Mouse (Mus musculus) T-helper 2 cell (primary cell): Measurements from ENCODE around the gene Ube2dnl2.

Experiments
- in situ Hi-C: fragments of 300-600 bp; cut with MboI, MseI; formaldehyde crosslinking; loops from one replicate; pipeline ENCODE4 v1.15.1; 2025; ENCODE audit warnings: high pct_unique_total_duplicates

The Ube2dnl2 gene

DNA sequence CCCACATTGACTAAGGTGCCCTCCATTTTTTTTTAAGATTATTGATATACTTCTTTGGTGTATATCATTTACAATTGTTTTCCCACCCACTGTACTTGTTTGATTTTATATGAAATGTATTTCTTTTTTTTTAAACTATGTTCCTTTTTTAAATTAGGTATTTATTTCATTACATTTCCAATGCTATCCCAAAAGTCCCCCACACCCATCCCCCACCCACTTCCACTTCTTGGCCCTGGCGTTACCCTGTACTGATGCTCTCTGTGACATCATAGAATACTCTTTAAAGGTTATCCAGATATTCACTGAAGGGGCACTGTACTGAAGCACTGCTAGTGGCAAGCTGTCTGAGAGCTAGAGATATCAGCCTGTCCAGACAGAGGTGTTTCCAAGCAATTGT, at the start of gene Ube2dnl2:
TSS of gene Ube2dnl2 (plus strand) at position 301 of the 400 bp plus-strand sequence.
- in situ Hi-C loops: no loop called here

DNA sequence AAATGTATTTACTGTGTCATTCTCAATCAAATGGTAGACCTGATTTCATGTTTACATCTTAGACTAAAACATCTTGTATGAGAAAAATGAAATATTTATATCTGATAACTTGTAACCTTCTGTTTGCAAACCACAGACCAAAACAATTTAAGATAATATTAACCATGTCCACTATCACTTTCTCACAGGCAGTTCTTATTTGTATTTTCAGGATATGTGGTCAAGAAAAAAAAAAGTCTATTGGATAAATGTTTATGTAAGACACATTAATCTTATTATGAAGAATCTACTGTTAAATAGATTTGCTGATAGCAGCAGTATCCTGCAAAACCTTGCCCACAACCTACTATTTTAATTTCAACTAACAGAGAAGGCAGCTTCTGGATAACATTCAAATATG, 11.9 kb upstream of the Ube2dnl2 start:
- in situ Hi-C loops: no loop called here

DNA sequence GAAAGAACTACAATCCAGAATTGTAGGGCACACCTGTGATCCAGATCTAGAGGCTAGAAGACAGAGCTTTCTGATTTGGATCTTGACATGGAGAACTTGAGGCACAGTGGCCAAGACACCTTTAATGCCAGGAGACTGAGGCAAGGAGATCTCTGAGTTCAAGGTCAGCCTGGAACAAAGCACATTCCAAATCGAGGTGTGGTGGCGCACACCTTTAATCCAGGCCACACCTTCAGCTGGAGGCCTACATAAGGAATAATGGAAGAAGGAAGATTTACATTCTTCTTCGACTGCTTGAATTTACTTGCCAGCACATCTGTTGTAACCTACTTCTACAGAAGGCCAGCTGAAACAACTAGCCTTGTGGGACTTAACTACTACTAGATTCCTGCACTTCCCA, 9.9 kb upstream of the Ube2dnl2 start:
- in situ Hi-C loops: no loop called here

DNA sequence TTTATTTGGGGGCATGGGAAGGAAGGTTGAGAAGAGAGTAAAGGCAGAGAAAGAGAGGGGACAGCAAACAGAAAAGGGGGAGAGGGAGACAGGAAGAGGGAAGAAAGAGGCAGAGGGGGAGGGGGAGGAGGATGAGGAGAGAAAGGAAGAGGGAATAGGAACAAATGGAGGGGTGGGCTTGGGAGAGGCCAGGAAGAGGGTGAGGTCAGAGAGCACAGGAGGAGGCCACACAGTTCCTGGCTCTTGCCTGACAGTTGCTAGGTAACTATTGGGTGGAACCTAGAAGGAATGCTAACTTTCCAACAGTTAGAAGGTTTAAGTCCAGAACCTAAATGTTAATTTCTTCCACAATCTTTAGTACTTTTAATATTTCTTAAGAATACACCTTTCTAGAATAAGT, 4.0 kb upstream of the Ube2dnl2 start:
- in situ Hi-C loops: no loop called here

DNA sequence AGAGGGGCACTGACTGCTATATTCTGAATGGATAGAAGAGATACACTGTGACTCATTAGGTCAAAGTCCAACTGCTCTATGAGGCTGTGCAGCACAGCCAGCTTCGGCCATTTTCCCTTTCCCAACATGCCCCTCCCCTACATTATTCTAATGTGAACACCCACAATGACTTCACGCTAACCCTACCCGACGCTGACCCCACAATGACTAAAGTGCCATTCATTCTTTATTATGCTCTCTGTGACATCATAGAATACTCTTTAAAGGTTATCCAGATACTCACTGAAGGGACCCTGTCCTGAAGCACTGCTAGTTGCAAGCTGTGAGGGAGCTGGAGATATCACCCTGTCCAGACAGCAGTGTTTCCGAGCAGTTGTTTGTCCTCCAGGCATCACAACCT, 2.7 kb upstream of the Ube2dnl2 start, which contains the start of gene Ube2dnl1:
TSS of gene Ube2dnl1 (plus strand) at position 301 of the 400 bp plus-strand sequence.
- in situ Hi-C loops: no loop called here

DNA sequence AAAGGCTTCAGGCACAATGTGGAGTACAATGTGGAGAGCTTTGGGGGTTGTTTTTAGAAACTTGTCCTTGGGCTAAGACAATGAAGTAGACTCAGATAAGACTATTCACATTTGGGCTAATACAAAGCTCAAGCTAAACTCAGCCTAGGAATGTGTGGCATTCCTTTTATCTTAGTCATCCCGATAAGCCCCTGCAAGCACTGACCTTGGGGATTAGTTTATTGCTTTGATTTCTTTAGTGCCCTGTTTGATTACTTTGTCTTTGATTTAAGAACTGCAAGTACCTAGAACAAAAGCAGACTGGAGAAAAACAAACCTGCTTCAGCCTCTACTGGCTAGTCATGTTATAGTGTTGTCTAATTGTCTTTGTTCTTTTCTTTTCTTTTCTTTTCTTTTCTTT, 47.7 kb downstream of the Ube2dnl2 start:
- in situ Hi-C loops: no loop called here
